Mouse (Mus musculus) limb, embryonic 11.5 days (tissue): ENCODE data around the gene Phf13. TPM values are rescaled to one million over a fixed set of nuclear protein-coding genes. Genes with fewer than 3 reads are reported as not detected.

Experiments used
- ATAC-seq: fragments of 200-750 bp; cut with Nextera tagmentation; 2 replicates; pipeline ENCODE4 v1.8.0; 2017; ENCODE audit warnings: low read depth; ENCODE audit not compliant: insufficient number of reproducible peaks, low FRiP score, low TSS enrichment
- DNase-seq: peaks from one replicate; pipeline ENCODE4 v3.0.0-alpha.2; 2015; ENCODE audit warnings: low spot score
- H3K27ac ChIP-seq: fragments of 300-500 bp; sonication (generic); replicated peaks from 2 replicates; pipeline ENCODE4 v1.5.1; 2014; ENCODE audit warnings: low read depth, mild to moderate bottlenecking, low read length
- H3K27me3 ChIP-seq: fragments of 300-500 bp; sonication (generic); 2 replicates; pipeline ENCODE4 v1.6.1; 2014; ENCODE audit warnings: mild to moderate bottlenecking, low read length, mixed read lengths; ENCODE audit not compliant: control insufficient read depth, insufficient read depth
- H3K36me3 ChIP-seq: fragments of 300-500 bp; sonication (generic); 2 replicates; pipeline ENCODE4 v1.6.1; 2014; ENCODE audit warnings: mild to moderate bottlenecking, low read length, moderate library complexity, mixed read lengths; ENCODE audit not compliant: control insufficient read depth, insufficient read depth
- H3K4me1 ChIP-seq: fragments of 300-500 bp; sonication (generic); 2 replicates; pipeline ENCODE4 v1.6.1; 2014; ENCODE audit warnings: low read length, mixed read lengths; ENCODE audit not compliant: control insufficient read depth, insufficient read depth
- H3K4me2 ChIP-seq: fragments of 300-500 bp; sonication (generic); 2 replicates; pipeline ENCODE4 v1.6.1; 2014; ENCODE audit warnings: low read depth, mild to moderate bottlenecking, moderate library complexity; ENCODE audit not compliant: severe bottlenecking
- H3K4me3 ChIP-seq: fragments of 300-500 bp; sonication (generic); 2 replicates; pipeline ENCODE4 v1.5.1; 2014; ENCODE audit warnings: low read depth, low read length
- H3K9ac ChIP-seq: fragments of 300-500 bp; sonication (generic); 2 replicates; pipeline ENCODE4 v1.6.1; 2014; ENCODE audit warnings: mild to moderate bottlenecking, low read length
- H3K9me3 ChIP-seq: fragments of 300-500 bp; sonication (generic); 2 replicates; pipeline ENCODE4 v1.6.1; 2016; ENCODE audit warnings: low read length; ENCODE audit not compliant: control insufficient read depth
- WGBS: fragments of 180-500 bp; shearing (Covaris S2); extraction: QIAGEN DNeasy Blood & Tissue Kit; methylation state at CpG from one replicate; pipeline ENCODE4 v1.1.7; 2014; 5-methylcytosine and 5-hydroxymethylcytosine counted together
- polyA plus RNA-seq: library from polyadenylated mRNA; unstranded; fragments of >200 nt; fragmentation: Nextera tagmentation; extraction: Ambion mirVana; gene quantifications from 2 replicates; pipeline ENCODE4 v1.2.1, GENCODE M21; 2014

The Phf13 gene
- polyA plus RNA-seq, result 28.6 and 29.4 TPM in 2 replicates

GRCm38 (mm10) chr4:151996173-151996950 is at the start of gene Phf13:
Phf13 (minus strand) TSS chr4:151996258.
- Histone ChIP-seq H3K9ac (peak within 1 kb of the TSS; percentile 89), H3K27me3 (no peaks in the 10 kb centered on the region), H3K27ac (peak within 1 kb of the TSS; percentile 70), H3K9me3 (no peaks in the 10 kb centered on the region), H3K36me3 (peaks cover 7% of the 10 kb centered on the region), H3K4me1 (peaks cover 8% of the 10 kb centered on the region), H3K4me2 (peak within 1 kb of the TSS; percentile 78), H3K4me3 (peak within 1 kb of the TSS; percentile 98)
- ATAC-seq (peak; percentile 97), DNase-seq (peak; percentile 100)
- under 1% methylated on average over 75 of the region's 94 CpGs for WGBS

- WGBS, result 68% methylated on average over 6 of the region's 6 CpGs
- H3K9ac ChIP-seq, result no peak overlapping the region
- H3K9me3 ChIP-seq, result no peaks in the 10 kb centered on the region
- H3K36me3 ChIP-seq, result peaks cover 40% of the 10 kb centered on the region
- no peaks in the 10 kb centered on the region for H3K27me3 ChIP-seq
- no peak for ATAC-seq
- H3K4me1 ChIP-seq, result peaks cover 7% of the 10 kb centered on the region
- H3K27ac ChIP-seq, result no peak overlapping the region
- DNase-seq, result no peak
- no peak overlapping the region for H3K4me2 ChIP-seq
- no peak overlapping the region for H3K4me3 ChIP-seq
Observed at GRCm38 (mm10) chr4:152044609-152045008, 48.6 kb upstream of the Phf13 start.

GRCm38 (mm10) chr4:152043171-152043570 is 47.1 kb upstream of the Phf13 start:
- no peaks in the 10 kb centered on the region for H3K9me3 ChIP-seq
- no peaks in the 10 kb centered on the region for H3K27me3 ChIP-seq
- no peak for ATAC-seq
- no peak for DNase-seq
- H3K4me2 ChIP-seq, result no peak overlapping the region
- no peak overlapping the region for H3K4me3 ChIP-seq
- peaks cover 39% of the 10 kb centered on the region for H3K36me3 ChIP-seq
- H3K4me1 ChIP-seq, result peaks cover 7% of the 10 kb centered on the region
- H3K27ac ChIP-seq, result no peak overlapping the region
- WGBS, result 91% methylated on average over 3 of the region's 3 CpGs
- H3K9ac ChIP-seq, result no peak overlapping the region

- DNase-seq, result no peak
- no peaks in the 10 kb centered on the region for H3K9me3 ChIP-seq
- H3K4me2 ChIP-seq, result no peak overlapping the region
- no peak overlapping the region for H3K27ac ChIP-seq
- H3K9ac ChIP-seq, result no peak overlapping the region
- H3K4me3 ChIP-seq, result no peak overlapping the region
- H3K4me1 ChIP-seq, result peaks cover 7% of the 10 kb centered on the region
- no peaks in the 10 kb centered on the region for H3K27me3 ChIP-seq
- no peak for ATAC-seq
- 96% methylated on average over 22 of the region's 22 CpGs for WGBS
- H3K36me3 ChIP-seq, result peaks cover 35% of the 10 kb centered on the region
Observed at GRCm38 (mm10) chr4:152041924-152042641, 46.0 kb upstream of the Phf13 start.

GRCm38 (mm10) chr4:152039831-152040310 is 43.8 kb upstream of the Phf13 start:
- Histone ChIP-seq H3K9me3 (no peaks in the 10 kb centered on the region), H3K9ac (peak overlapping the region; percentile 76), H3K27ac (no peak overlapping the region), H3K36me3 (peaks cover 21% of the 10 kb centered on the region), H3K4me3 (peak overlapping the region; percentile 66), H3K4me2 (peak overlapping the region; percentile 61), H3K4me1 (peaks cover 7% of the 10 kb centered on the region), H3K27me3 (no peaks in the 10 kb centered on the region)
- 5% methylated on average over 25 of the region's 25 CpGs for WGBS
- no peak for ATAC-seq
- DNase-seq, result no peak

GRCm38 (mm10) chr4:152038985-152039830 is 43.1 kb upstream of the Phf13 start, which contains the start of gene Nol9:
Nol9 (plus strand) TSS chr4:152039321.
- ATAC-seq, result peak; percentile 83
- no peaks in the 10 kb centered on the region for H3K27me3 ChIP-seq
- no peak within 1 kb of the TSS for H3K27ac ChIP-seq
- H3K4me1 ChIP-seq, result peaks cover 7% of the 10 kb centered on the region
- peak within 1 kb of the TSS; percentile 76 for H3K9ac ChIP-seq
- WGBS, result under 1% methylated on average over 76 of the region's 86 CpGs
- peak within 1 kb of the TSS; percentile 66 for H3K4me3 ChIP-seq
- peak within 1 kb of the TSS; percentile 61 for H3K4me2 ChIP-seq
- H3K36me3 ChIP-seq, result peaks cover 17% of the 10 kb centered on the region
- DNase-seq, result peak; percentile 97
- no peaks in the 10 kb centered on the region for H3K9me3 ChIP-seq

GRCm38 (mm10) chr4:152038225-152038984 is 42.3 kb upstream of the Phf13 start, which contains the start of gene Tas1r1:
Tas1r1 (minus strand) TSS chr4:152038568.
- Histone ChIP-seq H3K4me1 (peaks cover 7% of the 10 kb centered on the region), H3K9me3 (no peaks in the 10 kb centered on the region), H3K36me3 (peaks cover 11% of the 10 kb centered on the region), H3K27me3 (no peaks in the 10 kb centered on the region), H3K9ac (peak within 1 kb of the TSS; percentile 76), H3K27ac (no peak within 1 kb of the TSS), H3K4me2 (peak within 1 kb of the TSS; percentile 61), H3K4me3 (peak within 1 kb of the TSS; percentile 66)
- ATAC-seq, result no peak
- DNase-seq, result no peak
- 49% methylated on average over 10 of the region's 10 CpGs for WGBS
